Mouse (Mus musculus) neural tube, embryonic 14.5 days (tissue): ENCODE data around the gene Cybb. TPM values are rescaled to one million over a fixed set of nuclear protein-coding genes. Genes with fewer than 3 reads are reported as not detected.

Source experiments
- polyA plus RNA-seq: library from polyadenylated mRNA; unstranded; fragments of >200 nt; fragmentation: Nextera tagmentation; extraction: Ambion mirVana; gene quantifications from 2 replicates; pipeline ENCODE4 v1.2.1, GENCODE M21; 2014

Cybb gene
- polyA plus RNA-seq, 1 experiment from 2014 or later, result 0.15 TPM

Other genes with a start within 250 kb of the Cybb start
- gene Gm14862, start 230.9 kb downstream of the Cybb start, polyA plus RNA-seq, result 0.39 TPM in 1 of 2 replicates, not detected in the other
- 7.3 TPM in 2 replicates for gene Xk, start 215.0 kb downstream of the Cybb start, polyA plus RNA-seq
- not detected in 2 replicates for gene H2al1m, start 204.0 kb downstream of the Cybb start, polyA plus RNA-seq
- not detected in 2 replicates for gene H2al1k, start 137.1 kb downstream of the Cybb start, polyA plus RNA-seq
- gene H2al1o, start 84.6 kb upstream of the Cybb start, polyA plus RNA-seq, result not detected in 2 replicates
- gene Dynlt3, start 175.2 kb upstream of the Cybb start, polyA plus RNA-seq, result 49.8 and 50.7 TPM in 2 replicates